Mouse (Mus musculus) midbrain, embryonic 12.5 days (tissue): ENCODE results near the gene Ythdc1. TPM values are rescaled to one million over a fixed set of nuclear protein-coding genes. Genes with fewer than 3 reads are reported as not detected.
"Not testable (repeated sequence)": the region's sequence is repeated elsewhere in the genome, so short reads cannot be mapped to it uniquely, and the experiment has no call there.

Source experiments
- ATAC-seq: fragments of 200-750 bp; cut with Nextera tagmentation; 2 replicates; pipeline ENCODE4 v1.8.0; 2017; ENCODE audit warnings: low read depth, moderate TSS enrichment, moderate library complexity; ENCODE audit not compliant: low FRiP score
- H3K27ac ChIP-seq: fragments of 300-500 bp; sonication (generic); replicated peaks from 2 replicates; pipeline ENCODE4 v1.5.1; 2016; ENCODE audit warnings: mild to moderate bottlenecking
- H3K27me3 ChIP-seq: fragments of 300-500 bp; sonication (generic); 2 replicates; pipeline ENCODE4 v1.6.1; 2016; ENCODE audit warnings: mild to moderate bottlenecking
- H3K36me3 ChIP-seq: fragments of 300-500 bp; sonication (generic); 2 replicates; pipeline ENCODE4 v1.6.1; 2016
- H3K4me1 ChIP-seq: fragments of 300-500 bp; sonication (generic); 2 replicates; pipeline ENCODE4 v1.6.1; 2016
- H3K4me2 ChIP-seq: fragments of 300-500 bp; sonication (generic); replicated peaks from 2 replicates; pipeline ENCODE4 v1.6.1; 2016; ENCODE audit warnings: mild to moderate bottlenecking, moderate library complexity
- H3K4me3 ChIP-seq: fragments of 300-500 bp; sonication (generic); 2 replicates; pipeline ENCODE4 v1.5.1; 2016; ENCODE audit warnings: mild to moderate bottlenecking
- H3K9ac ChIP-seq: fragments of 300-500 bp; sonication (generic); replicated peaks from 2 replicates; pipeline ENCODE4 v1.6.1; 2016; ENCODE audit warnings: mild to moderate bottlenecking, moderate library complexity
- H3K9me3 ChIP-seq: fragments of 300-500 bp; sonication (generic); 2 replicates; pipeline ENCODE4 v1.6.1; 2016; ENCODE audit warnings: mild to moderate bottlenecking
- WGBS: fragments of 180-500 bp; shearing (Covaris S2); methylation state at CpG from one replicate; pipeline ENCODE4 v1.1.7; 2016; 5-methylcytosine and 5-hydroxymethylcytosine counted together
- polyA plus RNA-seq: library from polyadenylated mRNA; unstranded; fragments of >200 nt; fragmentation: Nextera tagmentation; extraction: Ambion mirVana; gene quantifications from 2 replicates; pipeline ENCODE4 v1.2.1, GENCODE M21; 2016

Ythdc1 gene
- polyA plus RNA-seq, 1 experiment from 2014 or later, result 47.7 TPM

DNA sequence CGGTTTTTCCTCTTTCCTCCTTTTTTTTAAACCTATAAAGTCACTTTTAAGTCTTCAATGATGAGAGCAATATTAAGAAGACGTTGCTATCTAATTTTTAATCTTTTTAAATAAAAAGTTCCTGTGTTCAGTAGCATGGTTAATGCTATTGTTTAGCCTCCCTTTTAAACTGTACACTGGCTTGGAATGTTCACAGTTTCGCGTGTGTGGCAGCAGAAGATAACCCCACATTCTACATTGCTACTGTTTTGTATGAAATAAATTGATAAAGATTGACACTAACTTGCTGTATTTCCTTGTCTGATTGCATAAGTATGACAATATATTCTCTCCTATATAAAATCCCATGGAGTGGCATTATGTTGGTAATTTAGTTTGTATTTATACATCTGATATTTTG is 32.4 kb downstream of the Ythdc1 start:
- not testable (repeated sequence) for H3K9ac ChIP-seq, ATAC-seq, H3K4me1 ChIP-seq, H3K27me3 ChIP-seq, H3K27ac ChIP-seq, H3K9me3 ChIP-seq, H3K4me3 ChIP-seq, H3K4me2 ChIP-seq
- 92% methylated on average over 4 of the region's 4 CpGs for WGBS
- peaks cover 22% of the 10 kb centered on the region for H3K36me3 ChIP-seq

DNA sequence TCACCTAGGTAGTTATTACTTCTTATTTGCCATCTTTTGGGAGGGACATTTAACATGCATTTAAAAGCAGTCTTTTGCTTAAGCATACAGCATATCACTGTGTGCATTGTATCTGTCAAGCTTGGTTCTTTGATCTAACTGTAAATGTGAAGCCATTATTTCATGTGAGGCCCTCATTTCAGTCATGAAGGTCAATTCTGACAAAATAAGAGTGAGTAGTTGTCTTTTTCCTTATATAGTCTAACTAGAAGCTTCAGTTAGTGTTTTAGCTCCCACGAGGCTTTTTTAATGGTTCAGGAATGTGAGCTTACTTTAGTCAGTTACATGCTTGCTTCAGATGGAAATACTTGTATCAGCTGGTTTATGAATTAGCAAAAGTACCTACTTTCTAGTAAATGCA is 34.1 kb downstream of the Ythdc1 start:
- peaks cover 22% of the 10 kb centered on the region for H3K36me3 ChIP-seq
- ATAC-seq, result no peak
- H3K27me3 ChIP-seq, result no peaks in the 10 kb centered on the region
- H3K9me3 ChIP-seq, result no peaks in the 10 kb centered on the region; the same call in 1 of the 2 replicates
- no peak overlapping the region for H3K4me2 ChIP-seq
- WGBS, result 98% methylated on average over 1 of the region's 1 CpGs
- H3K4me1 ChIP-seq, result no peaks in the 10 kb centered on the region
- no peak overlapping the region for H3K4me3 ChIP-seq
- H3K9ac ChIP-seq, result no peak overlapping the region
- no peak overlapping the region for H3K27ac ChIP-seq

DNA sequence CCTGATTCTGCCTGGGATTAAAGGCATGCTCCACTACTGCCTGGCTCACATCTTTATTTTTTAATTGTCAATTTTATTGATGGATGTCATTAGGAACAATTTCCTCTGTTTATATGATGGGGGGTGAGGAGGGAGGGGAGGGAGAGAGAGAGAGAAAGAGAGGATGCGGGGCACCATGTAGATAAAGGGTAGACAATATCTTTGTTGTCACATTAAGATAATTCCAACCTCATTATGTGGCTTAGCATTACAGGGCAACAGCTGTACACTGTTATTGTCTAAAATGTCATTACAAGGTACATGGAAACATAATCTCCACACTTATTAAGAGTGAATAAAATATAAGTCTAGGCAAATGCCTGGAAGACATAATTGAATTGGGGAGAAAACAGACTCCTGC is 35.5 kb downstream of the Ythdc1 start:
- Histone ChIP-seq H3K27ac (no peak overlapping the region), H3K9me3 (no peaks in the 10 kb centered on the region; the same call in 1 of the 2 replicates), H3K36me3 (peaks cover 19% of the 10 kb centered on the region), H3K27me3 (no peaks in the 10 kb centered on the region), H3K9ac (no peak overlapping the region), H3K4me2 (no peak overlapping the region), H3K4me3 (no peak overlapping the region), H3K4me1 (no peaks in the 10 kb centered on the region)
- 92% methylated on average over 1 of the region's 1 CpGs for WGBS
- ATAC-seq, result no peak

DNA sequence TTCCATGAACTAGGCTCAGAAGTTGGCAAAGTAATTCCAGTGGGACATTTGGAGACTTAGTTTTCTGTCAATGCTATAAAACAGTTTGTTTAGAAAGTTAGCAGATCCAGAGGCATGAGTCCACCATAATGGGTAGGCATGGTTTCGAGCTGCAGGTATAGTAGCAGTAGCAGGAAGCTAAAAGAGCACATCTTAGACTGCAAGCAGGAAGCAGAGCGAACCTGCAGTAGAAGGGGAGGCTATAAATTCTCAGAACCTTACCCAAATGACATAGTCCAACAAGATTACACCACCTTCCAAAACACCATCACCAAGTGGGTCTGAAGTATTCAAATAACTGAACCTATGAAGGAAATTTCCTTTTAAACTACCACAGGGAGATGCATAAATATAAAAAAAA is 36.2 kb downstream of the Ythdc1 start:
- Histone ChIP-seq H3K9ac (no peak overlapping the region), H3K4me1 (no peaks in the 10 kb centered on the region), H3K4me2 (no peak overlapping the region), H3K4me3 (no peak overlapping the region), H3K36me3 (peaks cover 18% of the 10 kb centered on the region), H3K27me3 (no peaks in the 10 kb centered on the region), H3K27ac (no peak overlapping the region), H3K9me3 (no peaks in the 10 kb centered on the region; the same call in 1 of the 2 replicates)
- no peak for ATAC-seq
- 89% methylated on average over 2 of the region's 2 CpGs for WGBS

DNA sequence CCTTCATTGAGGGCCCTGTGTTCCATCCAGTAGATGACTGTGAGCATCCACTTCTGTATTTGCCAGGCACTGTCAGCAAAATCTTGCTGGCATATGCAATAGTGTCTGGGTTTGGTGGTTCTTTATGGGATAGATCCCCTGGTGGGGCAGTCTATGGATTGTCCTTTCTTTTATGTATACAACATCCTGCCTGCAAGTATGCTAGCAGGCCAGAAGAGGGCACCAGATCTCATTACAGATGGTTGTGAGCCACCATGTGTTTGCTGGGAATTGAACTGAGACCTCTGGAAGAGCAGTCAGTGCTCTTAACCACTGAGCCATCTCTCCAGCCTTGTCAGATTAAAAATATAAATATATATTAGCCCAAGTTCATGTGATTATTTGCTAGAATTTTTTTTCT is 37.2 kb downstream of the Ythdc1 start:
- H3K4me3 ChIP-seq, H3K27me3 ChIP-seq: not testable (repeated sequence)

DNA sequence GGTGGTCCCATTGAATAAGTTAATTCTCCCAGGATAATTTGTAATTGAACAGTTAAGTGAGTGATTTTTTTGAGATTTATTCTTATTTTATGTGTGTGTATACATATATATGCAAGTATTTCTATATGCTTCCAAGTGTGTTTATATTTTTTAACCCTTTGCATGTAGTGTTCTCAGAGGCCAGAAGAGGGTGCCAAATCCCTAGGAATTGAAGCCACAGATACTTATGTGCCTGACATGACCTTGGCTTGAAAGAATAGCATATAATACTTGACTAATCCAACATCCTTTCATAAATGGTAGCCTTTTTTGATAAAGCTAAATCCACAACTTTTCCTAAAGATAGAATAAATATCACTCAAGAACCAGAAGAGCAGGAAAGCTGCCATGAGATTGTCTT is 46.1 kb downstream of the Ythdc1 start:
- Histone ChIP-seq H3K9me3 (no peaks in the 10 kb centered on the region), H3K27ac (no peak overlapping the region), H3K4me1 (no peaks in the 10 kb centered on the region), H3K4me2 (no peak overlapping the region), H3K4me3 (no peak overlapping the region), H3K36me3 (no peaks in the 10 kb centered on the region), H3K27me3 (no peaks in the 10 kb centered on the region), H3K9ac (no peak overlapping the region)
- ATAC-seq, result peak; percentile 68

More for the DNA sequence above, 37.2 kb downstream of the Ythdc1 start:
- H3K4me1 ChIP-seq, H3K36me3 ChIP-seq, H3K9ac ChIP-seq, H3K9me3 ChIP-seq, H3K27ac ChIP-seq, H3K4me2 ChIP-seq, ATAC-seq: not testable (repeated sequence)

DNA sequence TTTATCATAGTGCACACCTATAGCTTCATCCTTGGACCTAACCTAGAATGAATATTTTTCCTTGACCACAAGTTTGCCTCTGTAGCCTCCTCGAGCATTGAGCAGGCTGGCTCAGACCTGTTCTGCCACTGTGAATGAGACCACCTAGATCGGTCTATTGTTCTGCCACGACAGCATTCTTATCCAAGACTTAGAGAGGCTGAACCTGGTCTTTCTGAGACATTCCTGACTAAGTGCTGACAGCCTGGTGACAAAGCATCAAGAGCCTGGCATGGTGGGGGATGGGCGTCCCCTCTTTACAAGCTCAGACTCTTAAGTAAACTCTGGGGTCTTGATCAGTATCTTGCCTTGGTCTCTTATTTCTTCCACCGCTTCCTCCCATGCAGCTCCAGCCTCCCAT is 47.6 kb downstream of the Ythdc1 start:
- H3K4me2 ChIP-seq, result no peak overlapping the region
- H3K36me3 ChIP-seq, result no peaks in the 10 kb centered on the region
- H3K4me3 ChIP-seq, result no peak overlapping the region
- WGBS, result 52% methylated on average over 5 of the region's 5 CpGs
- no peaks in the 10 kb centered on the region for H3K9me3 ChIP-seq
- H3K27ac ChIP-seq, result no peak overlapping the region
- H3K27me3 ChIP-seq, result no peaks in the 10 kb centered on the region
- H3K9ac ChIP-seq, result no peak overlapping the region
- no peaks in the 10 kb centered on the region for H3K4me1 ChIP-seq
- no peak for ATAC-seq

DNA sequence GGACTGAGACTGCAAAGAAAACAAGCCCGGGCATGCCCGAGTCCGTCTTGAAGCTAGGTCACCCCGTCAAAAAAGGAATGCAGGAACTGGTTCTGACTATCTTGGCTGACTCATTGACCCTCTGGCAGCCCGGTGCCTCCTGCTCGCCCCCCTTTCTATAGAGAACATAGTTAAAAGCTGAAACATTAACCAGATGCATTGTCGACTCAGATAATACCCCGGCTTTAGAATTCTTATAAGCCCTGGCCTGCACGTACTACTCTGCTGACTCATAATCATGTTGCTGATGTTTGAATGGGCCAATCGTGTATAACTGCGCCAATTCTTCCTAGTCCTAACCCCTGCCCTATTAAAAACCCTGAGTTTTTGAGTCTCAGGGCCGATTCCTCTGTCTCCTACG is 52.5 kb downstream of the Ythdc1 start:
- not testable (repeated sequence) for H3K9me3 ChIP-seq, H3K27me3 ChIP-seq, H3K36me3 ChIP-seq, H3K9ac ChIP-seq, ATAC-seq, H3K27ac ChIP-seq, H3K4me2 ChIP-seq, H3K4me3 ChIP-seq, H3K4me1 ChIP-seq
- WGBS, result 81% methylated on average over 13 of the region's 13 CpGs

DNA sequence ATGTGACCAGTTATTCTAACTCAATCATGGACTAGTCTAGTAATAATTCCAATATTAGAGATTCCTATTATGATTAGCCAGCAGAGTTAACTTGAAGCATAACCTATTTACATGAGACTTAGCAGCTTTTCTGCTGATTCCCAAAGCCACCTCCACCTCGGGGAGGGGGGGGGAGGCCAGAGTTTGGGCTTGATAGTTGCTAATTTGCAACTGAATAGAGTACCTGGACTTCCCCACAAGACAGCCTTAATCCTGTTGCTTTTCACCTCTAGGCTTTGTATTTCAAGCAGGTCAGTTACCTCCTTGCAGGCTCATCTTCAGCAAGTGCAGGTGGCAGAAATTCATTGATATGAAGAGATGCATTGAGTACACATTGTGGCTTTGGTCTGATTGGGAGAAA is 53.7 kb downstream of the Ythdc1 start:
- Histone ChIP-seq H3K4me2 (no peak overlapping the region), H3K9ac (no peak overlapping the region), H3K27me3 (no peaks in the 10 kb centered on the region), H3K4me3 (no peak overlapping the region), H3K4me1 (no peaks in the 10 kb centered on the region), H3K36me3 (no peaks in the 10 kb centered on the region), H3K27ac (no peak overlapping the region), H3K9me3 (no peaks in the 10 kb centered on the region)
- WGBS, result 5% methylated on average over 1 of the region's 1 CpGs
- no peak for ATAC-seq

DNA sequence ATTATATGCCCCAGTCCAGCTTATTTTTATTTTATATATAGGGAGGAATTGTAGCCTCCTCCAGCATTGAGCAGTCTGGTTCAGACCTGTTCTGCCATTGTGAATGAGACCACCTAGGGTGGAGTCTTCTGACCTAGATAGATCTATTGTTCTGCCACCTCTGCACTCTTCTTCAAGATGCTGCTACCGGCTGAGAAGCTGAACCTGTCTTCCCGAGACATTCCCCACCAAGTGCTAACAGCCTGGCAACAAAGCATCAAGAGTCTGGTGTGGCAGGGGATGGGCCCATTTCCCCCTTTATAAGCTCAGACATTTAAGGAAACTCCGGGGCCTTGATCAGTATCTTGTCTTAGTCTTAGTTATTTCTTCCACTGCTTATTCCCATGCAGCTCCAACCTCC is 54.3 kb downstream of the Ythdc1 start:
- H3K4me3 ChIP-seq, result no peak overlapping the region
- H3K36me3 ChIP-seq, result no peaks in the 10 kb centered on the region
- no peak overlapping the region for H3K9ac ChIP-seq
- H3K9me3 ChIP-seq, result no peaks in the 10 kb centered on the region
- H3K27me3 ChIP-seq, result no peaks in the 10 kb centered on the region
- no peak overlapping the region for H3K4me2 ChIP-seq
- 49% methylated on average over 3 of the region's 3 CpGs for WGBS
- no peaks in the 10 kb centered on the region for H3K4me1 ChIP-seq
- ATAC-seq, result no peak
- H3K27ac ChIP-seq, result no peak overlapping the region

DNA sequence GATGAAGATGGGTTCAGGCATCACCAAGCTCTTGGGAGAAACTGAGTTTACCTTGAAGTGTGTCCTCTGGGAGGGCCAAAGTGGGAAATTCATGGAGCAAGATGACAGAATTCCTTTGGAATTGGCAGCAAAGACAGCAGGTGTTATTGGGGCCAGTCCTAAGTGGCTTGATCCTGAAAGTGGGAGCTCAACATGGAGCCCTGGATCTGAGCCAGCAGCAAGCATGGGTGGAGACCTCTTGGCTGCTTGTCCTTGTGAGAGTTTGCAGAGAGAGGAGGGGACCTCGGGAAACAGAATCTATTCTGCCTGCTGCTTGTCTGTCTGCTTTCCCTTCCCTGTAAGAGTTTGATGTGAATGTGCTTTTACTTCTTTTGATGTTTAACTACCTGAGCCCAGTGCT is 67.9 kb downstream of the Ythdc1 start:
- no peak overlapping the region for H3K27ac ChIP-seq
- 68% methylated on average over 1 of the region's 1 CpGs for WGBS

More for the DNA sequence above, 67.9 kb downstream of the Ythdc1 start:
- Histone ChIP-seq H3K4me3 (no peak overlapping the region), H3K36me3 (no peaks in the 10 kb centered on the region), H3K9me3 (no peaks in the 10 kb centered on the region), H3K9ac (no peak overlapping the region), H3K4me2 (no peak overlapping the region), H3K4me1 (no peaks in the 10 kb centered on the region), H3K27me3 (no peaks in the 10 kb centered on the region)
- no peak for ATAC-seq
